Mouse (Mus musculus) ZHBTc4 (cell line): Measurements from ENCODE around the gene Gm5799.
"Not testable (repeated sequence)": the region's sequence is repeated elsewhere in the genome, so short reads cannot be mapped to it uniquely, and the experiment has no call there.

Experiments
- DNase-seq: peaks from one replicate; pipeline ENCODE4 v3.0.0-alpha.2; 2011; ENCODE audit warnings: low read depth, low spot score

The Gm5799 gene

DNA sequence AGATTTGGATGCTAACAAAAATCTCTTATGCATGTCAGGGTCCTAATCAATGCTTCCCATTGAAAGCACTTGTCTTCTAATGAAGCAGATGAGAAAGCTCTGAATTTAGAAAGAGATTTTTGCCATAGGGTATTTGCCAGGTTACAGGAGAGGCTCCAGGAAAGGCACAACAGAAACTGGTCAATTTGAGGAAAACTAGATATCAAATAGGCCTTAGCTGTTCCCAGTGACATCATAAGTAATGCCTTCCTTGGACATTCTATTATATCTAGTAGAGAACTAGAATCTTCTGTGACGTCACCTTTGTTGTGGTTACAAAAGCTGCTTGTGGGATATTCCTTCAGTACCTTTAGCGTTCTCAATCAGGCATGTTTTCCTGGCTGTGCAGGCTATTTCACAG is at the start of gene Gm5799:
Gene Gm5799, plus strand, starts transcription at position 301 of the 400 bp plus-strand sequence.
- DNase-seq = not testable (repeated sequence)

DNA sequence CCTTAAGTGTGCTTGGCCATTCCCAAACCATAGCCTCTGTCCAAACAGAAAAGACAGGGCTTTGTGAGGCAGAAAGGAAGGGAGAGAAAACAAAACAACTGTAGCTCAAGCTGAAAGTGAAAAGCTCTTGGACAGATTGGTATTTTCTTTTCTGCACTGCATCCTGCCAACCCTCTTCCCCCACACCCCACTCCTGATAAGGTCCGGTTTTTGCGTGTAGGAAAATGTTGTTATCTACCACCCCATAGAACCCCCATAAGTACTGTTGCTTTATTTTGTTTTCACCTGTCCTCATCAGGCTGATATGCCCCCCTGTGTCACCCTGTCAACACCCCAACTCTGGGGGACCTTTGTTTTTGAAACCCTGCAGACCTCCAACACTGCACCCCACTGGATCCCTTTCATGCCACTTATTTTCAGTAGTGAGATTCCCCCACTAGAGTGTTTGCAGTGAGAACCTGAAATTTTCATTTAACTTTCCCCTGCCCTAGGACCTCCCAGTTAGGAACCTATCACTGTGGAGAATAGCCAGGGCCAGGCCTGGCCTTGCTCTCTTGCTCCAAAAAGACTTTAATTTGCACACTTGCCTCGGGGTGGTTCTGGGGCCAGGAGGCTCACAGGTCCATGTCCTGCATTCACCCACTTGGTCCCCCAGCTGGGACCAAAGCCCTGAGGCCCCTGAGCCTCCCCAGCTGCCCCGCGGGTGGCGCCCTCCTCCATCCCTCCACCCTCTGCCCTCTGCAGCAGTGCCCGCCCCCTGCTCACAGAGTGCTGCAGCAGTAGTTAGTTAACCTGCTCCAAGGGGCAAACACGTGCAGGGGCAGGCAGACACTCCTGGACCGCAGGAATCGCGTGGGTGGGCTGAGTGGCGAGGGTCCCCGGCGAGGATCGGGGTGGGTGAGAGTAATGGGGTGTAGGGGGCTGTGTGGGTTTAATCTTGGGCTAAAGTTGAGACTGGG is 12.0 kb upstream of the Gm5799 start:
- DNase-seq = peak; percentile 25

DNA sequence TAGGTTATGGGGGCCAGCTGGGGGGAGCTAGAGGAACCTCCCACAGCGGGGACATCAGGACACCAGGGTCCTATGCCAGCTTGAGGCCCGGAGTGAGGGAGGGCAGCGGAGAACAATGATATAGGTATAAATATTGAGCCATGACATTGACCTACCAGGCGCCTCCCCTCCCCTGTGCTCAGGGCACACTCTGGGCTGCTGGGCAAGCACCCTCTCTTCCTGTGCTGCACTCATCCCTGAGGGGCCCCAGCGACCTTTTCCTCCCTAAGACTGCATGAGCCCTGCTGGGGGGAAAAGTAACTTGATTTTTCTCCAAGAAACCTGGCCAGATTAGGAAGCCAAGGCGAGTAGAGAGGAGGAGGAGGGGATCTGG is 11.4 kb upstream of the Gm5799 start:
- not testable (repeated sequence) for DNase-seq

DNA sequence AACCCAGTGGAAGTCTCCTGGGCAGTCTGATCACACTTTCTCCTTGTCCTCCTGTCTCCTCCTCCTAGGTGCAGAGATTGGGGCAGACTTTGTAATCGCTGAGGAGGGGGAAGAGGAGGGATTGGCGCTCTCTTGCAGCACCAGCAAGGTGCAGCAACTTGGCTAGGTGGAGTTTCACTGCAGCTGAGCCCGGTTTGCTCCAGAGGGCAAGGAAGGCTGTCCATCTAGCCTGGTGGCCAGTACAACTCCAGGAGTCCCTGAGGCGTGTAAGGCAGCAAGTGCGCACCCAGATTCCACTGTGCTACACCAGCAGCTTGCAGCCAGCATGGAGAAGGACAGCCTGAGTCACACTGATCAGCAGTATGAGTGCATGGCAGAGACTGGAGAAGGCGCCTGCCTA is 11.0 kb upstream of the Gm5799 start:
- DNase-seq = peak; percentile 31

DNA sequence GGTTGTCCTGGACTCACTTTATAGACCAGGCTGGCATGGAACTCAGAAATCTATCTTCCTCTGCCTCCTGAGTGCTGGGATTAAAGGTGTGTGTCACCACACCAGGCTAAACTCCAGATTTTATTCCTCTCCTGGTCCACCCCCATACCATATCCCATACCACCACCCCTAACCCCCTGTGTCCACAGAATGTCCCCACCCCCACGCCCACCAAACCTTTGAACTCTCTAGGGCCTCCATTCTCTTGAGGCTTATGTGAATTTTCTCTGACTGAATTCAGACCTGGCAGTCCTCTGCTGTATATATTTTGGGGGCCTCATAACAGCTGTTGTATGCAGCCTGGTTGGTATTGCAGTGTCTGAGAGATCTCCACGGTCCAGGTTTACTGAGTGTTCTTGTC is 5.2 kb upstream of the Gm5799 start:
- DNase-seq = not testable (repeated sequence)

DNA sequence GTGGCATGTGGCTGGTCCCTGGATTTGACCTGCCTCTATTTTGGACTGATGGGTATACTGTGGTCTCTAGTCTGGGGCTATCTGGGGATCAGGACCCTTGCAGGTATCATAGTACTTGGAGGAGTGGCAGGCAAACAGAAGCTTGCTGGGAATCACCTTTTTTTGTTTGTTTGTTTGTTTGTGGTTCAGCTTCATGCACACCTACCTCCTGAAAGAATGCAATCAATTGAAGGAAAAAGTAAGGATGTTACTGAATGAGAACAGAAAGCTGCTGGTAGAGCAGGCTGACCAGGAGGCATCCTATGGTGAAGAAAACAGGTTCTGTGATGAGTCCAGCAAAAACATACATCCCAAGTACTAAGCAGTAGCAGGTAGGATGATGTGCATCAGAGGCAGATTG is 2.9 kb downstream of the Gm5799 start:
- not testable (repeated sequence) for DNase-seq

DNA sequence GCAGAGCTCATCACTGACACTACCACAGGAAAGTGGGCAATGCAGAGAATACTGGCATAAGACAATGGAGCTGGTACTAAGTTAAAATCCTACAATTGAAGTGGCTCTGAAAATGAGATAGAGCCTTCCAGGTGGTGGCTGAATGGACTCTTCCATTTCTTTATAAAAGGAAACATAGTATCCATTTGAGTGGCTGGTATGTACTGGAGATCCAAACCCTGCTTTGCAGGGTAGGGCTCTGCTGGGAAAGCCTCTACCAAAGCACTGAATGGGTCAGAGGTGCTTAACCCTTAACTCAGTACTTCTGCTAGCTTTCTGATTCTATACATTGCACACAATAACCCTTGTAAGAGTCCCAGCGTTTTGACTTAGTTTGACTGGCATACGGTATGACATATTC is 8.9 kb downstream of the Gm5799 start:
- DNase-seq = not testable (repeated sequence)

DNA sequence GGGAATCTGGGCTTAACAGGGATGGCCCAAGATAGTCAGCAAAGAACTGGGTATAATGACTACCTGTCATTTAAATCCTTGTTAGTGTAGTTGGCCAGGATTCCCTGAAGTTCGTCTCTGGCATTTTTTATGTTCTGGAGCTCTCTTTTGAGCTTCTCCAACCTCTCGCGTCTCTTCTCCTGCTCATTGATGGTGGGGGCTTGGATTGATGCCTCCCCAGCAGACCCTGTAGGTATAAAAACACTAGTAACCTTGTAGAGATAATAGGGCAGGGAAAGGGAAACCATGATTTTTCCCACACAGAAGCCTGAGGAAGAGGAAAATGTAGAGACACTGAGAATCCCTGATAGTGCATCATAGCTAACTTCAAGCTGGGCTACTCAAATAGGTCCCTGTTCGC is 34.6 kb downstream of the Gm5799 start:
- not testable (repeated sequence) for DNase-seq

DNA sequence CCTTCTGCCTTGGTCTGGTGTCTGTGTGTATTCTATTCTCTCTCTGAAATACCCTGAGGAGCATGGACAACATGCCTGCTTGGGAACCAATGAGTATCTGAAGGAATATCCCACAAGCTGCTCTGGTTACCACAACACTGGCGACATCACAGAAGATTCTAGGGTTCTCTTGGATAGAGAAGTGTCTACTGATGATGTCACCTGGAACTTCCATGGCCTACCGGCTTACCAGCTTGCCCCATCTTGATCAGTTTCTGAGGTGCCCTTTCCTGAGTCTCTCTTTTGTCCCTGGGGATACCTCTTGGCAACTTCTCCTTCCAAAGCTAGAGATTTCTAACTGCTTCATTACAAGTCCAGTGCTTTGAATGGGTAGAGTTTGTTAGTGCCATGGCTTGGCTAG is 35.7 kb downstream of the Gm5799 start, which contains the start of gene Gm17654:
Gene Gm17654, minus strand, starts transcription at position 101 of the 400 bp plus-strand sequence.
- DNase-seq = not testable (repeated sequence)
